Mouse (Mus musculus) right cerebral cortex, postnatal 10 days (tissue): ENCODE results near the gene Med22.

Experiments used
- DNase-seq, 2 experiments: peaks; one replicate each; pipeline ENCODE4 v3.0.0; 2021; ENCODE audit warnings: low spot score in 2 of 2

The Med22 gene

GRCm38 (mm10) chr2:26870666-26871065, 39.8 kb downstream of the Med22 start:
- DNase-seq = no peak

GRCm38 (mm10) chr2:26864879-26865278, 45.6 kb downstream of the Med22 start, which contains the start of gene Abo:
TSS of gene Abo (minus strand) at chr2:26864979.
- no peak for DNase-seq

GRCm38 (mm10) chr2:26862856-26863255, 47.6 kb downstream of the Med22 start:
- no peak for DNase-seq
